Mouse (Mus musculus) embryo, embryonic 11.5 days (tissue): ENCODE results near the gene Ackr4.

Experiments used
- DNase-seq: peaks from one replicate; pipeline ENCODE4 v3.0.0-alpha.2; 2012; ENCODE audit warnings: low read depth, low spot score

The Ackr4 gene

GRCm38 (mm10) chr9:104040362-104040761, 86.4 kb downstream of the Ackr4 start, which contains the start of gene Gm28305:
Gm28305 (plus strand) TSS chr9:104040662.
- no peak for DNase-seq

- DNase-seq = no peak
Measured at GRCm38 (mm10) chr9:104039742-104040141, 87.0 kb downstream of the Ackr4 start.

GRCm38 (mm10) chr9:104039031-104039695, 87.6 kb downstream of the Ackr4 start:
- no peak for DNase-seq

GRCm38 (mm10) chr9:104038266-104038665, 88.5 kb downstream of the Ackr4 start:
- no peak for DNase-seq

GRCm38 (mm10) chr9:104035261-104036015, 91.3 kb downstream of the Ackr4 start:
- DNase-seq = peak; percentile 61

GRCm38 (mm10) chr9:104034718-104035117, 92.0 kb downstream of the Ackr4 start:
- DNase-seq = no peak

- no peak for DNase-seq
Measured at GRCm38 (mm10) chr9:104034231-104034630, 92.5 kb downstream of the Ackr4 start.
